Mouse (Mus musculus): ENCODE data around the gene Mrps26. TPM values are rescaled to one million over a fixed set of nuclear protein-coding genes. Genes with fewer than 3 reads are reported as not detected.
"Not testable (repeated sequence)": the region's sequence is repeated elsewhere in the genome, so short reads cannot be mapped to it uniquely, and the experiment has no call there.

The Mrps26 gene
- polyA plus RNA-seq (2021): 73.1 TPM

DNA sequence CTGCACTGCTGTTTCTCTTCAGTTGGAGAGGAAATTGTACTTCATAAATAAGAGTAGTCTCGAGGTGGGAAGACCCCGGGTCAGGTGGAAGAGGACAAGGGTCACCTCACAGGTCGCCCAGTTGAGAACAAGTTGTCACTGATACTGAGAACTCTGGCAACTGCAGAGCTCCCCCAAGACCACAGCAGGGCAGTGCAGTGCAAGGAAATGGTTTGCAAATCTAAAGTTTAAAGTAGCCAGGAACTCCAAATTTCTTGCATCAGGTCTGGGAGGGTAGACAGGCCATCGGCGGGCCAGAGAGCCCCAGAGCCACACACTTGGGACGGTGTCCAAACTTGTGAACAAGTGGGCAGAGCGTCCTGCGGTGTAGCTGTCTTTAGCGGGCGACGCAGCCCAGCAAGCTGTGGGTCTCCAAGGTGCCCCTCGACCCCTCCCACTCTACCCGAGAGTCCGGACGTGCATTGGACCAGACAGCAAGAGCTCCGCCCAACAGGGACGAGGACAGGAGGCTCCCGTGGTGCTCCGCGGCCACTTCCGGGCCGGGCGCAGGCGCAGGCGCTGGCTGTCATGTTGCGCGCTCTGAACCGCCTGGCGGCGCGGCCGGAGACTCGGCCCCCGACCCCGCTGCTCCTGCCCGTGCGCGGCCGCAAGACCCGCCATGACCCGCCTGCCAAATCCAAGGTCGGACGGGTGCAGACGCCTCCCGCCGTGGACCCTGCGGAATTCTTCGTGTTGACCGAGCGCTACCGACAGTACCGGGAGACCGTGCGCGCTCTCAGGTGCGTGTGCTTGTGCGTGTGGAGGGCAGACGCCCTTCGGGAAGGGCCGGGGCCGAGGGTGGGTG, at the start of gene Mrps26:
Mrps26 (plus strand) TSS at position 531 of the 844 bp plus-strand sequence.
- TF ChIP-seq CTCF (IDR thresholded peaks at IDR 0.05): peak; percentile 58
- CTCF ChIA-PET: interaction anchor here (0.7 to 1.6 kb wide), 6 partner anchors 16 to 204 kb away, joined by 3 to 5 read pairs (median 3); no protein-coding TSS in a partner anchor
- ATAC-seq (peak; percentile 98), DNase-seq (ENCODE audit: low read depth, low spot score) (peak; percentile 68)
- no peaks in the 10 kb centered on the region for H3K27me3 ChIP-seq
- POLR2A ChIA-PET: no interaction called here
- in situ Hi-C loops (cut with MboI; ENCODE audit: low pct_unique_long_range_greater_than_20kb): no loop called here

- CTCF ChIA-PET: interaction anchor here (0.8 to 1.4 kb wide), 2 partner anchors 11 to 22 kb away, joined by 3 read pairs; no protein-coding TSS in a partner anchor
- in situ Hi-C loops (cut with MboI; ENCODE audit: low pct_unique_long_range_greater_than_20kb): no loop called here
- POLR2A ChIA-PET: no interaction called here
- ATAC-seq: no peak
- no peak for TF ChIP-seq CTCF (IDR thresholded peaks at IDR 0.05)
- H3K27me3 ChIP-seq: no peaks in the 10 kb centered on the region
- DNase-seq (ENCODE audit: low read depth, low spot score): no peak
Observed at GRCm38 (mm10) chr2:130513907-130514306, 49.6 kb upstream of the Mrps26 start.

DNA sequence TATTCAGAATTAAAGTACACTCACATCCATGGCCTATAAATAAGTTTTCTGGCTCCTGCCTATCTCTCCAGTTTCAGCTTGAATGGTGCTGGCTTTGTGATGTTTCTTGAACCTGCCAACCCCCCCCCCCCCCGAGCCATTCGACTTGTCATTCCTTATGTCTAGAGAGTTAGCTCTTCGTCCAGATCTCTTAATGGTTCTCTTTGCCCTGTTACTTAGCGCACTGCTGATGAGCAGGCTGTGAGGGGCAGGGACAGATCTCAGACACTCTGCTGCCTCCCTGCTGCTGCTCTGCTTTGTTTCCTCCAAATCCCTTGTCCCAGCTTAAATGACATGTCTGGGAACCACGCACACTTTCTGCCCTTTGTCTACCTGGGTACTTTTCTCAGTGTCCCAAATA, 47.8 kb upstream of the Mrps26 start:
- DNase-seq (ENCODE audit: low read depth, low spot score) (no peak), ATAC-seq (no peak)
- H3K27me3 ChIP-seq: no peaks in the 10 kb centered on the region
- ChIA-PET CTCF (interaction anchor here (1.5 kb wide), 1 partner anchor 12 kb away, joined by 4 read pairs; no protein-coding TSS in a partner anchor), POLR2A (no interaction called here)
- in situ Hi-C loops (cut with MboI; ENCODE audit: low pct_unique_long_range_greater_than_20kb): no loop called here
- TF ChIP-seq CTCF (IDR thresholded peaks at IDR 0.05): no peak

- CTCF ChIA-PET: no interaction called here
- no peak for ATAC-seq
Observed at GRCm38 (mm10) chr2:130521927-130522326, 41.6 kb upstream of the Mrps26 start.

DNA sequence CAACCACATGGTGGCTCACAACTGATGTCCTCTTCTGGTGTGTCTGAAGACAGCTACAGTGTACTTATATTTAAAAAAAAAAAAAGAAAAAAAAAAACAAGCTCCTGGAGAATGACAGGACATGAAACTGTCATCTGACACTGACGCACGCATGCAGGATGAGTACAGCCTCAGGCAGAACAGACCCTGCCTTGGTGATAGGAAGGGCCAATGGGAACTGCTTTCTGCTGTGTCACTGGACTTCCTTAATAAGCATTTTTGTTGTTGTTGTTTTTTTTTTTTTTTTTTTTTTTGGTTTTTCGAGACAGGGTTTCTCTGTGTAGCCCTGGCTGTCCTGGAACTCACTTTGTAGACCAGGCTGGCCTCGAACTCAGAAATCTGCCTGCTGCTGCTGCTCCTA, 38.1 kb upstream of the Mrps26 start:
- DNase-seq (ENCODE audit: low read depth, low spot score); H3K27me3 ChIP-seq; ATAC-seq: not testable (repeated sequence)
- in situ Hi-C loops (cut with MboI; ENCODE audit: low pct_unique_long_range_greater_than_20kb): loop anchor here (5.0 kb wide), 1 partner anchor 78 kb away; no protein-coding TSS in a partner anchor
- CTCF ChIA-PET: interaction anchor here (0.8 to 1.2 kb wide), 2 partner anchors 13 to 19 kb away, joined by 3 read pairs; no protein-coding TSS in a partner anchor
- POLR2A ChIA-PET: interaction anchor here (0.6 kb wide), 3 partner anchors 10 to 118 kb away, joined by 3 to 5 read pairs (median 3); no protein-coding TSS in a partner anchor

More at GRCm38 (mm10) chr2:130521927-130522326, 41.6 kb upstream of the Mrps26 start:
- no peaks in the 10 kb centered on the region for H3K27me3 ChIP-seq
- POLR2A ChIA-PET: no interaction called here
- TF ChIP-seq CTCF (IDR thresholded peaks at IDR 0.05): no peak
- in situ Hi-C loops (cut with MboI; ENCODE audit: low pct_unique_long_range_greater_than_20kb): no loop called here
- no peak for DNase-seq (ENCODE audit: low read depth, low spot score)

- no peak for DNase-seq (ENCODE audit: low read depth, low spot score)
- no peaks in the 10 kb centered on the region for H3K27me3 ChIP-seq
- ChIA-PET CTCF (no interaction called here), POLR2A (no interaction called here)
- TF ChIP-seq CTCF (IDR thresholded peaks at IDR 0.05): peak; percentile 32
- ATAC-seq: no peak
- in situ Hi-C loops (cut with MboI; ENCODE audit: low pct_unique_long_range_greater_than_20kb): loop anchor here (5.0 kb wide), 1 partner anchor 81 kb away; no protein-coding TSS in a partner anchor
Observed at GRCm38 (mm10) chr2:130528457-130528856, 35.1 kb upstream of the Mrps26 start.

DNA sequence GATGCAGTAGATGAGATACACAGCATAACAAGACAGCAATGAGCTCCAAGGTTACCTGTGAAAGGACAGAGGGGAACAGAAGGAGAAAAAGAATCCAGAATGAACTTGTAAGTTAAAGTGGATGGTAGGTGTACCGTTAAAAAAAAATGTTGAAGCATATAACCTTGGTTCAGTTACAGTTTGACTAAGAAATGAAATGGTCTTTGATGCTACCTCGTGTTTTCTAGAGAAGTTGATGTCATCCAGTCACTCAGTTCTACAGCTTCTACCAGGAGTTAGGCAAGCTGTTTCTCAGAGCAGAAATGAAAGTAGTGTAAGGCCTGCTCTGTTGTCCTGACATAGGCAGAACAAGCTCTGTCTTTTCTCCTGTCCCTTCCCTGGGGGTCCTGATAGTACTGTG, 34.3 kb upstream of the Mrps26 start:
- POLR2A ChIA-PET: no interaction called here
- no peak for TF ChIP-seq CTCF (IDR thresholded peaks at IDR 0.05)
- ATAC-seq: no peak

GRCm38 (mm10) chr2:130529925-130530324, 33.6 kb upstream of the Mrps26 start:
- no peak for TF ChIP-seq CTCF (IDR thresholded peaks at IDR 0.05)
- ChIA-PET CTCF (no interaction called here), POLR2A (interaction anchor here (0.7 kb wide), 1 partner anchor 75 kb away, joined by 3 read pairs; no protein-coding TSS in a partner anchor)
- in situ Hi-C loops (cut with MboI; ENCODE audit: low pct_unique_long_range_greater_than_20kb): loop anchor here (5.0 kb wide), 1 partner anchor 83 kb away; no protein-coding TSS in a partner anchor
- no peaks in the 10 kb centered on the region for H3K27me3 ChIP-seq
- no peak for ATAC-seq
- no peak for DNase-seq (ENCODE audit: low read depth, low spot score)

More for the DNA sequence above, 34.3 kb upstream of the Mrps26 start:
- in situ Hi-C loops (cut with MboI; ENCODE audit: low pct_unique_long_range_greater_than_20kb): loop anchor here (5.0 kb wide), 1 partner anchor 82 kb away; no protein-coding TSS in a partner anchor
- no peaks in the 10 kb centered on the region for H3K27me3 ChIP-seq
- CTCF ChIA-PET: no interaction called here
- DNase-seq (ENCODE audit: low read depth, low spot score): no peak

GRCm38 (mm10) chr2:130532201-130532600, 31.3 kb upstream of the Mrps26 start:
- TF ChIP-seq CTCF (IDR thresholded peaks at IDR 0.05): no peak
- H3K27me3 ChIP-seq: no peaks in the 10 kb centered on the region
- CTCF ChIA-PET: interaction anchor here (1.1 kb wide), 1 partner anchor 63 kb away, joined by 3 read pairs; no protein-coding TSS in a partner anchor
- ATAC-seq: no peak
- in situ Hi-C loops (cut with MboI; ENCODE audit: low pct_unique_long_range_greater_than_20kb): no loop called here
- DNase-seq (ENCODE audit: low read depth, low spot score): no peak
- POLR2A ChIA-PET: no interaction called here

DNA sequence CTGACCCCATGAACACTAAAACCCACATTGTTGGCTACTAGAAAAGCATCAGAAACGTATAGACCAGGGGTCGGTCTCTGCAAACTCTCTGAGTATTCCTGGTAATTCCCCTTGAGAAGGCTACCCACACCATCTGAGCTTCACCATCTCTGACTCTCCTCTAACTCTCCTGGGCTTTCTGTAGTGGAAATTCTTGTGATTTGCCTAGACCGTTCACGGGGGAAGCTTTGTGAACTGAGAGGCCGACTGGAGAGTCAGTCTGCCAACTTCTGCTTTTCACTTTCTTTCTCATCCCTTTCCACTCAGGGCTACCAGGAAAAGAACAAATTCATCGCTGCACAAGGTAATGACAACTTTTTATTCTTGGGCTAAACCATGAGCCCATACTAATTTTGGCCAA, 28.5 kb upstream of the Mrps26 start:
- ATAC-seq (no peak), DNase-seq (ENCODE audit: low read depth, low spot score) (no peak)
- H3K27me3 ChIP-seq: no peaks in the 10 kb centered on the region
- in situ Hi-C loops (cut with MboI; ENCODE audit: low pct_unique_long_range_greater_than_20kb): no loop called here
- no peak for TF ChIP-seq CTCF (IDR thresholded peaks at IDR 0.05)
- POLR2A ChIA-PET: interaction anchor here (0.8 kb wide), 1 partner anchor 10 kb away, joined by 5 read pairs; no protein-coding TSS in a partner anchor
- CTCF ChIA-PET: no interaction called here

DNA sequence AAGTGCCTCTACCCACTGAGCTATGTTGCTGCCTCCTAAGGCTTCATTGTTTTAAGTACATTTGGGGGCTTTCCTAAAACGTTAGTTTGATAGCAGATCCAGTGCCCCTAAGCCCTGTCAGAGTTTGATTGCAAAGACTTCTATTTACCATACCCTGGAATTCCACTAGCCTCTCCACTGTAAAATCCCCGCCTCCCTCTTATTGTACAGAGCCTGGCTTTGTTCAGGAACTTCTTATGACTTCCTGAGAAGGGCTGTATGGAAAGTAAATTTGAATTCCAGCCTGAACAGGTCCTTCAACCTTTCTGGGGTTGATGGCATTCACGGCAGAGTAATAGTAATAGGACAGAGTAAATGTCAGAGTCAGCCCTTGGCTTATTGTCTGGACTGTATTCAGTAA, 26.7 kb upstream of the Mrps26 start:
- no peak for ATAC-seq
- no peaks in the 10 kb centered on the region for H3K27me3 ChIP-seq
- TF ChIP-seq CTCF (IDR thresholded peaks at IDR 0.05): no peak
- CTCF ChIA-PET: no interaction called here
- POLR2A ChIA-PET: no interaction called here
- in situ Hi-C loops (cut with MboI; ENCODE audit: low pct_unique_long_range_greater_than_20kb): no loop called here
- DNase-seq (ENCODE audit: low read depth, low spot score): no peak

All from Patski (cell line).